Mouse (Mus musculus): ENCODE results near the gene Racgap1. TPM values are rescaled to one million over a fixed set of nuclear protein-coding genes. Genes with fewer than 3 reads are reported as not detected.

The Racgap1 gene
- polyA plus RNA-seq, 1 experiment from 2014 or later: 214 TPM

DNA sequence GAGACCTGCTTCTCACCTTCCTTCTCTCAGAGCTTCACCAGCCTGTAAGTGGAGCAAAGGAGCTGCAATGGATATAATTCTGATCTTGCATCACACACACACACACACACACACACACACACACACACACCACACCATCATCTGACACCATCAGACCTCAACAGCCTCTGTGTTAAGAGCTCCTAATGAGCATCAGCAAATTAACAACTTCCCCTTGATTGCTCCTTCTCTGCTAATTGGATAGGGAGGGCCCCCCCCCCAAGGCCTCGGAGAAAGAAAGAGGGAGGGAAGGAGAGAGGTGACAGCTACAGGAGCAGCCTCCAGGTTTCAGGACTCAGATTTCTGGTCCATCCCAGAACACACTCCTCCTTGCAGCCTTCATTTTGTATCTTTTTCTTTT lies 17.9 kb upstream of the Racgap1 start:
- 0% methylated on average over 1 of the region's 1 CpGs for WGBS
- no peak overlapping the region for H3K27ac ChIP-seq (ENCODE audit: low read depth, low read length)
- peaks cover 12% of the 10 kb centered on the region for H3K4me1 ChIP-seq (ENCODE audit: control insufficient read depth, insufficient read depth, low read length)
- no peaks in the 10 kb centered on the region for H3K36me3 ChIP-seq (ENCODE audit: control insufficient read depth, insufficient read depth, low read length)
- ATAC-seq (ENCODE audit: low FRiP score) (no peak), DNase-seq (ENCODE audit: low spot score, missing footprints) (no peak)
- H3K4me2 ChIP-seq: no peak overlapping the region
- no peak overlapping the region for H3K9ac ChIP-seq (ENCODE audit: low read length)
- H3K27me3 ChIP-seq (ENCODE audit: control insufficient read depth, insufficient read depth, low read length): peaks cover 28% of the 10 kb centered on the region
- H3K4me3 ChIP-seq (ENCODE audit: low read depth, low read length): no peak overlapping the region
- no peaks in the 10 kb centered on the region for H3K9me3 ChIP-seq (ENCODE audit: control insufficient read depth, low read length)

DNA sequence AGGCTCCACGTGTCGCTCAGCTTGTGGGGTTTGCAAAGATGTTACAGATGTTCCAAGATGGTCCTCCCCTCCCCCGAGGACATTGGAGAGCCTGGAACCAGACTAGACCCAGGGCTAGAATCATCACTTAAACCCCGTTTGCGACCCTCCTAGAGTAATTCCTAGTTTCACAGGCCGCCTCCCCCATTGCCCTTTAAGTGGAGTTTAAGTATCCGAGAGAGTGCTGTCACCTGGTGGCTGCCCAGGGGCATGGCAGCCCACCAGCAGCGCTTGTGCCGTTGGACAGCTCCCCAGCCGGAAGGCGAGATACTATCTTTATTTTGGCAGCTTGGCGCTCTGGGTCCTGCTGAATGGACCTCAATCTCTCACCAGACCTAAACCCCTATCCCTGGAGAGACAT lies 17.4 kb upstream of the Racgap1 start:
- Histone ChIP-seq H3K27me3 (ENCODE audit: control insufficient read depth, insufficient read depth, low read length) (peaks cover 28% of the 10 kb centered on the region), H3K27ac (ENCODE audit: low read depth, low read length) (no peak overlapping the region), H3K36me3 (ENCODE audit: control insufficient read depth, insufficient read depth, low read length) (no peaks in the 10 kb centered on the region), H3K9me3 (ENCODE audit: control insufficient read depth, low read length) (no peaks in the 10 kb centered on the region), H3K4me1 (ENCODE audit: control insufficient read depth, insufficient read depth, low read length) (peaks cover 17% of the 10 kb centered on the region), H3K9ac (ENCODE audit: low read length) (no peak overlapping the region), H3K4me3 (ENCODE audit: low read depth, low read length) (no peak overlapping the region), H3K4me2 (no peak overlapping the region)
- 2% methylated on average over 12 of the region's 12 CpGs for WGBS
- DNase-seq (ENCODE audit: low spot score, missing footprints): peak; percentile 96
- ATAC-seq (ENCODE audit: low FRiP score): no peak

DNA sequence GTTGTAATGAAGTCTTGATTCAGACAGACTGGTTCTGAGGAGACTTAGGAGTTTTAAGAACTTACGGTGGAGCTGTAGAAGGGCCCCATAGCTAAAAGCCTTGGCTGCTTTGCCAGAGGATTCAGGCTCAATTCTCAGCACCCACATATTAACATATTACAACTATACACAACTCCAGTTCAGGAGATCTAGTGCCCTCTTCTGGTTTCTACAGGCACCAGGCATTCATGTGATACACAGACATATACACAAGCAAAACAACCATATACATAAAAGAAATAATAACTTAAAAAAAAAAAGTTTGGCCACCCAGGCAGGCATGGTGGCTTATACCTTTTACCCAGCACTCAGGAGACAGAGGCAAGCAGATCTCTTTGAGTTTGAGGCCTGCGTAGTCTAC lies 16.1 kb upstream of the Racgap1 start:
- ATAC-seq (ENCODE audit: low FRiP score): no peak
- H3K4me1 ChIP-seq (ENCODE audit: control insufficient read depth, insufficient read depth, low read length): peaks cover 18% of the 10 kb centered on the region
- 100% methylated on average over 2 of the region's 2 CpGs for WGBS
- no peaks in the 10 kb centered on the region for H3K9me3 ChIP-seq (ENCODE audit: control insufficient read depth, low read length)
- no peak for DNase-seq (ENCODE audit: low spot score, missing footprints)
- H3K27ac ChIP-seq (ENCODE audit: low read depth, low read length): no peak overlapping the region
- H3K4me3 ChIP-seq (ENCODE audit: low read depth, low read length): no peak overlapping the region
- no peaks in the 10 kb centered on the region for H3K36me3 ChIP-seq (ENCODE audit: control insufficient read depth, insufficient read depth, low read length)
- no peak overlapping the region for H3K4me2 ChIP-seq
- H3K9ac ChIP-seq (ENCODE audit: low read length): no peak overlapping the region
- H3K27me3 ChIP-seq (ENCODE audit: control insufficient read depth, insufficient read depth, low read length): peaks cover 28% of the 10 kb centered on the region

DNA sequence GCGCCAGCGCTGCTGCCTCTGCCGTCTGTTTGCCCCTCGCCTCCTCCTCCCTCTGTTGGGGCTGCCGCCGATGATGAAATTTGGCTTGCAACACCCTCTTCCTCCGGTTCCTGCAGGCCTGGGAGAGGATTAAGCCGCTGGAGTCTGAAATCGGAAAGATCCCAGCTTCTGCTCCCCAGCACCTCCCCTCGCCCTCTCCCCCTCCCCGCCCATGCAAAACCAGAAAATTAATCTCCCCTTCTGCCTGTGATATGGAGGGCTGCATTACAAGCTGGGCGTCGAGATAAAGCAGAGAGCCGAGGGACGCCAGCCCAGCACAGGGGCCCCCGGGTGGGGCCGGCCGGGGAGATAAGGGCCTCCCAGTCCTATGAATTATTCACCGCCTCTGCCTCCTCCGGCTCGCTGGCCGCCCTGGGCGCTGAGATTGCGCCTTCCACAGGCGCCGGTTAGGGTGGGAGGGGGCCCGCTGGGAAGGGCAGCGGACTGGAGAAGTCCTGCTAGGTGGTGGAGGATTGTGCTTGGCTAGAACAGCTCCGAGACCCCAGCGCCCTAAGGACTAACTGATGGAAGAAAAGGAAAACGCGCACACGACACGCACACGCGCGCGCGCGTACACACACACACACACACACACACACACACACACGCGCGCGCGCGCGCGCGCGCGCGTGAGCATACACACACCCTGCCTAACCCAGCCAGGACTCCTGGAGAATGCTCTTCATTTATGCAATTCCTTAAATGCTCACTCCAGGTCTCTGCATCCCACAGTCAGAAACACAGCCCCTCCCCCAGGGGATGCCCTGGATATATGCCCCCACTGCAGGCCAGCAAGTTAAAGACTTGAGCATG lies 13.4 kb upstream of the Racgap1 start:
- peaks cover 18% of the 10 kb centered on the region for H3K4me1 ChIP-seq (ENCODE audit: control insufficient read depth, insufficient read depth, low read length)
- H3K27me3 ChIP-seq (ENCODE audit: control insufficient read depth, insufficient read depth, low read length): peaks cover 8% of the 10 kb centered on the region
- peak overlapping the region; percentile 64 for H3K27ac ChIP-seq (ENCODE audit: low read depth, low read length)
- peak overlapping the region; percentile 70 for H3K9ac ChIP-seq (ENCODE audit: low read length)
- peak overlapping the region; percentile 36 for H3K4me3 ChIP-seq (ENCODE audit: low read depth, low read length)
- H3K4me2 ChIP-seq: peak overlapping the region; percentile 68
- peak; percentile 90 for ATAC-seq (ENCODE audit: low FRiP score)
- peak; percentile 97 for DNase-seq (ENCODE audit: low spot score, missing footprints)
- under 1% methylated on average over 46 of the region's 52 CpGs for WGBS
- no peaks in the 10 kb centered on the region for H3K36me3 ChIP-seq (ENCODE audit: control insufficient read depth, insufficient read depth, low read length)
- no peaks in the 10 kb centered on the region for H3K9me3 ChIP-seq (ENCODE audit: control insufficient read depth, low read length)

DNA sequence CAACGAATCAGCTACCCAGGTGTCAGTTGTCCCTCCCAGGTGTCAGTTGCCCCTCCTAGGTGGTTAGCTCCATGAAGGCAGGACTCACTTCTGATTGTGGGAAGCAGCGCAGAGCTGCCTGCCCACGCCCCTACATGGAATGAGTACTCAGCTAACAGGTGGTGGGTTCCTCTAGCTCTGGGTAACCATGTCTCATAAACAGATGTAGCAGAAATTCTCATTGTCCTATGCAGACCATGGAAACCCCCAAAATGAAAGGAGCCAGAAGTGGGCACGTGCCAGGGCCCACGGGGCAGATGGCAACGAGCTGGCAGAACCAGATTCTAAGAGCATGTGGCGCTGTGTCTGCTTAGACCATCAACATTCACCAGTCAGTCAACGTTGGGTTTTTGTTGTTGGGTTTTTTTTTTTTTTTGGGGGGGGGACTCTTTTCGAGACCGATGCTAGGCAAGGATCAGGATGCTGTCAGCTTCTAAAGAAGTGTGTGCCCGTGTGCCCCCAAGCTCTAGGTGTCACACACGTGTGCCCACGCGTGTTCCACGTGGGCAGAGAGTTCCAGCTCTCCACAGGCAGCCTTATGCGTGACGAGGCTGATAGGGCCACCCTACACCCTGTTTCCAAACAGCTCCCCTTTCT lies 12.6 kb upstream of the Racgap1 start:
- peak overlapping the region; percentile 68 for H3K4me2 ChIP-seq
- no peaks in the 10 kb centered on the region for H3K36me3 ChIP-seq (ENCODE audit: control insufficient read depth, insufficient read depth, low read length)
- peak overlapping the region; percentile 36 for H3K4me3 ChIP-seq (ENCODE audit: low read depth, low read length)
- WGBS: 7% methylated on average over 17 of the region's 17 CpGs
- DNase-seq (ENCODE audit: low spot score, missing footprints) (peak; percentile 91), ATAC-seq (ENCODE audit: low FRiP score) (no peak)
- H3K9ac ChIP-seq (ENCODE audit: low read length): peak overlapping the region; percentile 70
- peak overlapping the region; percentile 64 for H3K27ac ChIP-seq (ENCODE audit: low read depth, low read length)
- no peaks in the 10 kb centered on the region for H3K9me3 ChIP-seq (ENCODE audit: control insufficient read depth, low read length)
- peaks cover 3% of the 10 kb centered on the region for H3K27me3 ChIP-seq (ENCODE audit: control insufficient read depth, insufficient read depth, low read length)
- H3K4me1 ChIP-seq (ENCODE audit: control insufficient read depth, insufficient read depth, low read length): peaks cover 18% of the 10 kb centered on the region

DNA sequence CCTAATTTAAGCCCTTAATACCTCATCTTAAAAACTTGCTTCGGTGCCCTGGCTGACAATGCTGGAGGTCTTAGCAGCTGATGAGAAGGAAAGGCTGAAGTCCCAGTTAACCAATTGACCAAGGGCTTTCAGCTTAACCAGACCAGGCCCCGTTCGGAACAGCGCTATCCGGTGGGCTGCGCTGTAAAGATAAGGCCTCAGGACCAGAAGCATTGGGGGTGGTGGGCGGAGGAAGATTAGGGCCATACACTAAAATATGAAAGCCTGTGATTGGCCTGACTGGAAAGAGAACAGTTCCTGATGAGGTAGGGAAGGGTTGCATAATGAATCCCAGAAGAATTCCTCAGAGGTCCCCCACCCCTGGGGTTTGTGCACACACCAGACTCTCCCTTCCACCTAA lies 10.9 kb upstream of the Racgap1 start:
- no peak overlapping the region for H3K4me2 ChIP-seq
- peaks cover 3% of the 10 kb centered on the region for H3K27me3 ChIP-seq (ENCODE audit: control insufficient read depth, insufficient read depth, low read length)
- DNase-seq (ENCODE audit: low spot score, missing footprints): no peak
- H3K9ac ChIP-seq (ENCODE audit: low read length): no peak overlapping the region
- no peak overlapping the region for H3K4me3 ChIP-seq (ENCODE audit: low read depth, low read length)
- H3K36me3 ChIP-seq (ENCODE audit: control insufficient read depth, insufficient read depth, low read length): no peaks in the 10 kb centered on the region
- H3K9me3 ChIP-seq (ENCODE audit: control insufficient read depth, low read length): no peaks in the 10 kb centered on the region
- no peak for ATAC-seq (ENCODE audit: low FRiP score)
- WGBS: 55% methylated on average over 7 of the region's 7 CpGs
- H3K27ac ChIP-seq (ENCODE audit: low read depth, low read length): no peak overlapping the region; the same call in 1 of the 2 replicates
- peaks cover 16% of the 10 kb centered on the region for H3K4me1 ChIP-seq (ENCODE audit: control insufficient read depth, insufficient read depth, low read length)

GRCm38 (mm10) chr15:99661121-99661830 lies 9.8 kb upstream of the Racgap1 start:
- no peak overlapping the region for H3K27ac ChIP-seq (ENCODE audit: low read depth, low read length)
- H3K9ac ChIP-seq (ENCODE audit: low read length): no peak overlapping the region
- H3K36me3 ChIP-seq (ENCODE audit: control insufficient read depth, insufficient read depth, low read length): no peaks in the 10 kb centered on the region
- no peak for ATAC-seq (ENCODE audit: low FRiP score)
- no peak for DNase-seq (ENCODE audit: low spot score, missing footprints)
- H3K27me3 ChIP-seq (ENCODE audit: control insufficient read depth, insufficient read depth, low read length): peaks cover 3% of the 10 kb centered on the region
- no peaks in the 10 kb centered on the region for H3K9me3 ChIP-seq (ENCODE audit: control insufficient read depth, low read length)
- no peak overlapping the region for H3K4me2 ChIP-seq
- WGBS: 94% methylated on average over 15 of the region's 15 CpGs
- no peak overlapping the region for H3K4me3 ChIP-seq (ENCODE audit: low read depth, low read length)
- H3K4me1 ChIP-seq (ENCODE audit: control insufficient read depth, insufficient read depth, low read length): peaks cover 16% of the 10 kb centered on the region

GRCm38 (mm10) chr15:99658437-99658836 lies 7.0 kb upstream of the Racgap1 start:
- DNase-seq (ENCODE audit: low spot score, missing footprints) (no peak), ATAC-seq (ENCODE audit: low FRiP score) (no peak)
- peaks cover 4% of the 10 kb centered on the region; the same call in 1 of the 2 replicates for H3K4me1 ChIP-seq (ENCODE audit: control insufficient read depth, insufficient read depth, low read length)
- no peak overlapping the region for H3K4me3 ChIP-seq (ENCODE audit: low read depth, low read length)
- no peak overlapping the region for H3K27ac ChIP-seq (ENCODE audit: low read depth, low read length)
- no peak overlapping the region for H3K9ac ChIP-seq (ENCODE audit: low read length)
- WGBS: 50% methylated on average over 2 of the region's 2 CpGs
- H3K4me2 ChIP-seq: no peak overlapping the region
- peaks cover 18% of the 10 kb centered on the region for H3K27me3 ChIP-seq (ENCODE audit: control insufficient read depth, insufficient read depth, low read length)
- no peaks in the 10 kb centered on the region for H3K36me3 ChIP-seq (ENCODE audit: control insufficient read depth, insufficient read depth, low read length)
- H3K9me3 ChIP-seq (ENCODE audit: control insufficient read depth, low read length): no peaks in the 10 kb centered on the region

DNA sequence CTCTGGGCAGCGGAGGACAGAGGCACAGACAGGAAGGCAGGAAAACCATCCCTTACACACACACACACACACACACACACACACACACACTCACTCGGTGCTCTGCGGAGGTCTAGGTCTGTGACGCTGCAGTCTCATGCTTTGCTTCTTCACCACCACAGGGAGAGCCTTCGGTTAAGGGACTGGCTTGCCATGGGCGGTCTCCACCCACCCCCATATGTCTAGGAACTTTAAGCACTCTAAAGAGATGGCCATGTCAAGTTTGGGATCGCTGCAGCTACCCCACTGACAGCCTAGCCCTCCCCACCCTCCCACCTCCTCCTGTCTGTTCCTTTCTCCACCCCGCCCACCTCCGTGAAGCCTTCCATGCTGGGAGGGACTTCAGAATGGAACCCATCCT lies 4.5 kb upstream of the Racgap1 start:
- Histone ChIP-seq H3K9ac (ENCODE audit: low read length) (no peak overlapping the region), H3K27ac (ENCODE audit: low read depth, low read length) (no peak overlapping the region), H3K4me1 (ENCODE audit: control insufficient read depth, insufficient read depth, low read length) (peaks cover 10% of the 10 kb centered on the region; the same call in 1 of the 2 replicates), H3K4me3 (ENCODE audit: low read depth, low read length) (no peak overlapping the region), H3K36me3 (ENCODE audit: control insufficient read depth, insufficient read depth, low read length) (no peaks in the 10 kb centered on the region), H3K9me3 (ENCODE audit: control insufficient read depth, low read length) (no peaks in the 10 kb centered on the region), H3K4me2 (no peak overlapping the region), H3K27me3 (ENCODE audit: control insufficient read depth, insufficient read depth, low read length) (peaks cover 19% of the 10 kb centered on the region)
- no peak for ATAC-seq (ENCODE audit: low FRiP score)
- no peak for DNase-seq (ENCODE audit: low spot score, missing footprints)
- WGBS: 55% methylated on average over 9 of the region's 9 CpGs

Data from midbrain, embryonic 11.5 days (tissue).